Mouse (Mus musculus): ENCODE measurements around the gene Haus5. TPM values are rescaled to one million over a fixed set of nuclear protein-coding genes. Genes with fewer than 3 reads are reported as not detected.

Haus5 gene
- polyA plus RNA-seq (2012; ENCODE audit: low replicate concordance) = 7.2 and 44.1 TPM in 2 replicates

GRCm38 (mm10) chr7:30664529-30665200 is at the start of gene Haus5:
Gene Haus5, minus strand, starts transcription at chr7:30664994.

DNA sequence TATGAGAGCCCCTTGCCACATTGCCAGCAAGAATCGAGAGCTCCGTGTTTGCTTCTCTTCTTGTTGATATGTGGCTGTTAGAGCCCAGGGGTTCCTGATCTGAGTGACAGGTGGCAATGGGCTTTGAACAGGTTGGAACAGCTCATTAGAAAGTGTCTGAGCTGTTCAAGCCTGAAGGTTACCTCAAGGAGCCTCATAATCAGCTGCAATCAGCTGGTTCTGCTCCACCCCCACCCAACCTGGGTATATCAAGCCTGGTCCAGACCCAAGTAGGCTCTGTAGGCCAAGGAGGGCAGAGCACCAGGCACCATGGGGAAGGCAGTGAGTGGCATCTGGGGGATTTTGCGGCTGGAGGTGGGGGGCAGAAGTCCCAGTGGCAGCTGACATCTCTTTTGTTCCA is 47.1 kb upstream of the Haus5 start, which contains the start of gene Atp4a:
TSS of gene Atp4a (plus strand) at position 268 of the 400 bp plus-strand sequence.

GRCm38 (mm10) chr7:30698589-30698988 is 33.8 kb upstream of the Haus5 start, which contains the start of gene 2200002J24Rik:
Gene 2200002J24Rik, plus strand, starts transcription at chr7:30698926.

DNA sequence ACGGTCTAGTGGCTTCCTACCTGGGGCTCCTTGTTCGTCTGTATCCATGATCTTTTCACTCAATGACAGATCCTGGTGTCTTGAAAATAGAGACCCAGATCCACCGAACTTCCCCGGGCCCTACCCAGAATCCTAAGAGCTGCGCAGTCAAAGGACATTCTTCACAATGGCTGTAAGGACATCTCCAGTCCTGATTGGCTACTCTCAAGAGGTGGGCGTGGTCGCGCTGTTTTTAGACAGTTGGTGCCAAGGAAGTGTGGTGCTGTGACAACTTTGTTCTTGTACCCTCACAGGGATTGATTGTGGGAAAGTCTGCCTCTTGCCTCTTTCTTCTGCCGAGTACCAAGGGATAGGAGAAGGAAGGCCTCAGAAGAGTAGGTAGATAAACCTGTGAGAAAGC is 6.7 kb upstream of the Haus5 start, which contains the start of gene Pmis2:
TSS of gene Pmis2 (minus strand) at position 126 of the 400 bp plus-strand sequence.

DNA sequence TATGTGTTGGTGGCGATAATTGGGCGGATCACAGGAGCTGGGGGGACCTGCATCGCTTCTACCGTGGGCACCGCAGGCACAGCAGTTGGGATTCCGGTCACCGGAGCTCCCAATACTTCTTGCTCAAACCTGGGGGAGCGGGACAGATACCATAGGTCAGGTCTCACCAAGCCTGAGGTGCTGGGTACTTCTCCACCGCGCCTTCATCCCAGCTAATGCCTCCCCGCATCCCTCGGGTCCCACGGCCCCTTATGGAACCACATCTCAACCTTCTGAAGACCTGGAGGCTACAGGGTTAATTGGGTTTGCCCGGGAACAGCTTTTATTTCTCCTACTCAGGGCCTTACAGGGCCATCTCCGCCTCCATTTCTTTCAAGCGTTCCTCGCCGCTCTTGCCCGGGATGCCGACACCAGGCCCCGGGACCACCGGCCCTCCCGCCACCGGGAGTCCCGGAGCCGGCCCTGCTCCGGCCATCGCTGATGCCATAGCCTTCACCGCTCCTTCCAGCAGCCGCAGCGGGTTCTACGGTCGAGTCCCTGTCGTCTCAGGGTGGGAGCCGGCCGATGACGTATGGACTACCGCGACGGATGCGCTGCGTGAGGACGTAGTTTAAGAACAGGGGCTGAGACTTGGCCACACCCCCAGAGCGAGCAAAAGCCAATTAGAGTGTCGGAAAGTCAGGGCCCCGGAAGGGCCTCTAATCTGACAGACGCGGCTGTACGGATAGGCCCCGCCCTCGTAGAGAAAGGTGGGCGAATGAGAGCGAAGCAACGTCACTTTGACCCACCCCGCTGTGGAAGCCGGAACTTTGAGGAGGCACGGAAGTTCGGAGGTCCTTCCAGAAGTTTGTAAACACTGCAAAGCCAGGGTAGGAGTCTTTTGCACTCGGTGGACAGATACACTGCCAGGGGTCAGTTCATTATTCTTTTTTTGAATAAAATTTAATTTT is 14.9 kb downstream of the Haus5 start, which contains the start of gene Rbm42:
TSS of gene Rbm42 (minus strand) at position 727 of the 950 bp plus-strand sequence.

DNA sequence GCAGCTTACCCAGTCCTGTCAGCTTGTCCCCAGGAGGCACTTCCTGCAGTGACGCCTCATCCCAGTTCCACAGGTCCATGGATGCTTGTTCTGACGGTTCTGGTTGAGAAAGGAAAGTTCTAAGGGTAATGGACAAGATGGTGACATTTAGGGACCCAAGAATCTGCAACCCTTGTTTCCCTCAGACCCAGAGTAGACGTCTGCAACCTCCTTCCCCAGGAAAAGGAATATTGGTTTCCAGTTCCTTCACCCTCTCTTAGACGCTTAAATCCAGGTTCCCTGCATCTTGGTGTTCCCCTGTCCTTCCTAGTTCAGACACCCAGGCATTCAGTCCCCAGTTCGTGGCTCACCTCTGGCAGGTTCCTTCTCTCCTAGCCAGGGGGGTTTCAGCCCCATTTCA is 29.0 kb downstream of the Haus5 start, which contains the start of gene Etv2:
TSS of gene Etv2 (minus strand) at position 101 of the 400 bp plus-strand sequence.

GRCm38 (mm10) chr7:30625530-30626384 is 39.0 kb downstream of the Haus5 start, which contains the start of gene Cox6b1:
Gene Cox6b1, minus strand, starts transcription at chr7:30626151.

GRCm38 (mm10) chr7:30612654-30613402 is 52.0 kb downstream of the Haus5 start, which contains the start of gene Upk1a:
Gene Upk1a, minus strand, starts transcription at chr7:30612847.

Other genes with a start within 250 kb of the Haus5 start
- gene Hcst, start 245.1 kb downstream of the Haus5 start, polyA plus RNA-seq (2012; ENCODE audit: low replicate concordance) = 10.4 TPM in 1 of 2 replicates, not detected in the other
- gene Nfkbid, start 243.3 kb downstream of the Haus5 start, polyA plus RNA-seq (2012; ENCODE audit: low replicate concordance) = 16.8 and 18.4 TPM in 2 replicates
- gene Aplp1, start 219.5 kb downstream of the Haus5 start, polyA plus RNA-seq (2012; ENCODE audit: low replicate concordance) = 1.1 and 1.3 TPM in 2 replicates
- gene Kirrel2, start 207.3 kb downstream of the Haus5 start, polyA plus RNA-seq (2012; ENCODE audit: low replicate concordance) = not detected in 2 replicates
- gene Nphs1, start 206.7 kb downstream of the Haus5 start, polyA plus RNA-seq (2012; ENCODE audit: low replicate concordance) = 0.14 TPM in 1 of 2 replicates, not detected in the other
- 0.13 TPM in 1 of 2 replicates, not detected in the other for gene Prodh2, start 171.4 kb downstream of the Haus5 start, polyA plus RNA-seq (2012; ENCODE audit: low replicate concordance)
- gene Arhgap33, start 129.9 kb downstream of the Haus5 start, polyA plus RNA-seq (2012; ENCODE audit: low replicate concordance) = 121 and 163 TPM in 2 replicates
- 22.9 and 50.6 TPM in 2 replicates for gene Hspb6, start 112.8 kb downstream of the Haus5 start, polyA plus RNA-seq (2012; ENCODE audit: low replicate concordance)
- 29.4 and 49.1 TPM in 2 replicates for gene Proser3, start 112.7 kb downstream of the Haus5 start, polyA plus RNA-seq (2012; ENCODE audit: low replicate concordance)
- gene Lin37, start 105.2 kb downstream of the Haus5 start, polyA plus RNA-seq (2012; ENCODE audit: low replicate concordance) = 59.6 and 64.2 TPM in 2 replicates
- 12.7 and 61.9 TPM in 2 replicates for gene U2af1l4, start 101.7 kb downstream of the Haus5 start, polyA plus RNA-seq (2012; ENCODE audit: low replicate concordance)
- 1.2 and 1.6 TPM in 2 replicates for gene Gm49396, start 101.7 kb downstream of the Haus5 start, polyA plus RNA-seq (2012; ENCODE audit: low replicate concordance)
- gene Psenen, start 101.4 kb downstream of the Haus5 start, polyA plus RNA-seq (2012; ENCODE audit: low replicate concordance) = 17.5 and 44.6 TPM in 2 replicates
- gene Igflr1, start 99.6 kb downstream of the Haus5 start, polyA plus RNA-seq (2012; ENCODE audit: low replicate concordance) = 8.1 and 20.3 TPM in 2 replicates
- gene Kmt2b, start 76.3 kb downstream of the Haus5 start, polyA plus RNA-seq (2012; ENCODE audit: low replicate concordance) = 143 and 153 TPM in 2 replicates
- gene Zbtb32, start 66.1 kb downstream of the Haus5 start, polyA plus RNA-seq (2012; ENCODE audit: low replicate concordance) = 133 and 177 TPM in 2 replicates
- 1.3 TPM in 1 of 2 replicates, not detected in the other for gene Upk1a, start 52.1 kb downstream of the Haus5 start, polyA plus RNA-seq (2012; ENCODE audit: low replicate concordance)
- 47.1 and 83.9 TPM in 2 replicates for gene Cox6b1, start 38.8 kb downstream of the Haus5 start, polyA plus RNA-seq (2012; ENCODE audit: low replicate concordance)
- 0.35 TPM in 1 of 2 replicates, not detected in the other for gene Etv2, start 29.1 kb downstream of the Haus5 start, polyA plus RNA-seq (2012; ENCODE audit: low replicate concordance)
- gene Rbm42, start 14.7 kb downstream of the Haus5 start, polyA plus RNA-seq (2012; ENCODE audit: low replicate concordance) = 329 and 344 TPM in 2 replicates
- not detected in 2 replicates for gene Pmis2, start 6.6 kb upstream of the Haus5 start, polyA plus RNA-seq (2012; ENCODE audit: low replicate concordance)
- not detected in 2 replicates for gene 2200002J24Rik, start 33.9 kb upstream of the Haus5 start, polyA plus RNA-seq (2012; ENCODE audit: low replicate concordance)
- 0.20 TPM in 1 of 2 replicates, not detected in the other for gene Atp4a, start 47.2 kb upstream of the Haus5 start, polyA plus RNA-seq (2012; ENCODE audit: low replicate concordance)
- gene Tmem147, start 64.5 kb upstream of the Haus5 start, polyA plus RNA-seq (2012; ENCODE audit: low replicate concordance) = 134 and 143 TPM in 2 replicates
- not detected in 2 replicates for gene Gapdhs, start 78.7 kb upstream of the Haus5 start, polyA plus RNA-seq (2012; ENCODE audit: low replicate concordance)
- gene Sbsn, start 86.5 kb upstream of the Haus5 start, polyA plus RNA-seq (2012; ENCODE audit: low replicate concordance) = 0.48 TPM in 1 of 2 replicates, not detected in the other
- gene Dmkn, start 98.8 kb upstream of the Haus5 start, polyA plus RNA-seq (2012; ENCODE audit: low replicate concordance) = not detected in 2 replicates
- gene Krtdap, start 122.9 kb upstream of the Haus5 start, polyA plus RNA-seq (2012; ENCODE audit: low replicate concordance) = not detected in 2 replicates
- gene Ffar2, start 158.8 kb upstream of the Haus5 start, polyA plus RNA-seq (2012; ENCODE audit: low replicate concordance) = 0.46 and 5.5 TPM in 2 replicates
- not detected in 2 replicates for gene Ffar3, start 191.2 kb upstream of the Haus5 start, polyA plus RNA-seq (2012; ENCODE audit: low replicate concordance)
- gene Ffar1, start 196.6 kb upstream of the Haus5 start, polyA plus RNA-seq (2012; ENCODE audit: low replicate concordance) = 3.9 and 5.1 TPM in 2 replicates
- 11.3 and 33.3 TPM in 2 replicates for gene Cd22, start 215.3 kb upstream of the Haus5 start, polyA plus RNA-seq (2012; ENCODE audit: low replicate concordance)
- gene Mag, start 249.9 kb upstream of the Haus5 start, polyA plus RNA-seq (2012; ENCODE audit: low replicate concordance) = 0.84 and 1.1 TPM in 2 replicates